Mouse (Mus musculus) thymus, adult 18-20 months (tissue): ENCODE measurements around the gene Atp8b3.

ENCODE experiments used
- DNase-seq, 2 experiments: peaks; one replicate each; pipeline ENCODE4 v3.0.0; 2022; ENCODE audit warnings: mixed read lengths in 2 of 2

Atp8b3 gene

GRCm38 (mm10) chr10:80510273-80510660, 28.7 kb downstream of the Atp8b3 start:
- DNase-seq, result no peak

GRCm38 (mm10) chr10:80509412-80510272, 29.3 kb downstream of the Atp8b3 start:
- peak; percentile 56 to 62 for DNase-seq

- no peak for DNase-seq
Measured at GRCm38 (mm10) chr10:80506222-80506621, 32.7 kb downstream of the Atp8b3 start.

- DNase-seq, result no peak
Measured at GRCm38 (mm10) chr10:80504724-80505123, 34.2 kb downstream of the Atp8b3 start.

GRCm38 (mm10) chr10:80503599-80504220, 35.2 kb downstream of the Atp8b3 start:
- DNase-seq, result no peak

- no peak for DNase-seq
Measured at GRCm38 (mm10) chr10:80502819-80503314, 36.1 kb downstream of the Atp8b3 start.

GRCm38 (mm10) chr10:80502291-80502690, 36.6 kb downstream of the Atp8b3 start:
- DNase-seq, result no peak

- DNase-seq, result no peak
Measured at GRCm38 (mm10) chr10:80496421-80496820, 42.5 kb downstream of the Atp8b3 start.

GRCm38 (mm10) chr10:80495901-80496300, 43.0 kb downstream of the Atp8b3 start:
- DNase-seq, result no peak

GRCm38 (mm10) chr10:80494732-80495131, 44.2 kb downstream of the Atp8b3 start, which contains the start of gene Onecut3:
Gene Onecut3 (plus strand): TSS chr10:80494835.
- peak in 1 of 2 experiments; percentile 29 for DNase-seq

GRCm38 (mm10) chr10:80490051-80490450, 48.9 kb downstream of the Atp8b3 start:
- no peak for DNase-seq

- no peak for DNase-seq
Measured at GRCm38 (mm10) chr10:80486862-80487379, 52.0 kb downstream of the Atp8b3 start.

GRCm38 (mm10) chr10:80481002-80481401, 57.9 kb downstream of the Atp8b3 start:
- no peak for DNase-seq

GRCm38 (mm10) chr10:80478531-80478930, 60.4 kb downstream of the Atp8b3 start:
- DNase-seq, result no peak

GRCm38 (mm10) chr10:80475290-80475959, 63.5 kb downstream of the Atp8b3 start:
- DNase-seq, result peak; percentile 66 to 68
